Mouse (Mus musculus): Measurements from ENCODE around the gene Tubgcp6. TPM values are rescaled to one million over a fixed set of nuclear protein-coding genes. Genes with fewer than 3 reads are reported as not detected.

Gene Tubgcp6
- polyA plus RNA-seq, 1 experiment from 2014 or later: 14.7 TPM

GRCm38 (mm10) chr15:89062518-89062910, 60.4 kb downstream of the Tubgcp6 start:
- Histone ChIP-seq H3K4me1 (ENCODE audit: insufficient read depth, low read length) (peaks cover 11% of the 10 kb centered on the region), H3K27ac (ENCODE audit: low read length) (no peak overlapping the region), H3K4me2 (replicated peaks; ENCODE audit: low read depth, low read length) (no peak overlapping the region), H3K9me3 (ENCODE audit: low read length) (no peaks in the 10 kb centered on the region), H3K4me3 (ENCODE audit: low read length) (no peak overlapping the region), H3K9ac (replicated peaks; ENCODE audit: low read length) (no peak overlapping the region), H3K36me3 (ENCODE audit: insufficient read depth, low read length) (no peaks in the 10 kb centered on the region), H3K27me3 (ENCODE audit: insufficient read depth, low read length) (peaks cover 69% of the 10 kb centered on the region)
- 81% methylated on average over 5 of the region's 5 CpGs for WGBS
- ATAC-seq (ENCODE audit: low FRiP score, low TSS enrichment): no peak

- H3K27me3 ChIP-seq (ENCODE audit: insufficient read depth, low read length): peaks cover 67% of the 10 kb centered on the region
- H3K4me3 ChIP-seq (ENCODE audit: low read length): no peak overlapping the region
- no peak overlapping the region for H3K27ac ChIP-seq (ENCODE audit: low read length)
- no peak overlapping the region for H3K4me2 ChIP-seq (replicated peaks; ENCODE audit: low read depth, low read length)
- no peak for ATAC-seq (ENCODE audit: low FRiP score, low TSS enrichment)
- no peaks in the 10 kb centered on the region for H3K9me3 ChIP-seq (ENCODE audit: low read length)
- H3K36me3 ChIP-seq (ENCODE audit: insufficient read depth, low read length): no peaks in the 10 kb centered on the region
- peaks cover 8% of the 10 kb centered on the region; the same call in 1 of the 2 replicates for H3K4me1 ChIP-seq (ENCODE audit: insufficient read depth, low read length)
- H3K9ac ChIP-seq (replicated peaks; ENCODE audit: low read length): no peak overlapping the region
- WGBS: 88% methylated on average over 6 of the region's 6 CpGs
These were observed 61.0 kb downstream of the Tubgcp6 start for GRCm38 (mm10) chr15:89061761-89062517.

- Histone ChIP-seq H3K4me3 (ENCODE audit: low read length) (no peak overlapping the region), H3K9ac (replicated peaks; ENCODE audit: low read length) (no peak overlapping the region), H3K27ac (ENCODE audit: low read length) (no peak overlapping the region), H3K27me3 (ENCODE audit: insufficient read depth, low read length) (peaks cover 57% of the 10 kb centered on the region), H3K4me2 (replicated peaks; ENCODE audit: low read depth, low read length) (no peak overlapping the region), H3K4me1 (ENCODE audit: insufficient read depth, low read length) (peaks cover 8% of the 10 kb centered on the region; the same call in 1 of the 2 replicates), H3K9me3 (ENCODE audit: low read length) (no peaks in the 10 kb centered on the region), H3K36me3 (ENCODE audit: insufficient read depth, low read length) (no peaks in the 10 kb centered on the region)
- ATAC-seq (ENCODE audit: low FRiP score, low TSS enrichment): no peak
- 90% methylated on average over 12 of the region's 12 CpGs for WGBS
These were observed 62.0 kb downstream of the Tubgcp6 start for GRCm38 (mm10) chr15:89060811-89061460.

GRCm38 (mm10) chr15:89060032-89060681, 62.8 kb downstream of the Tubgcp6 start:
- no peak overlapping the region for H3K27ac ChIP-seq (ENCODE audit: low read length)
- 2% methylated on average over 43 of the region's 48 CpGs for WGBS
- H3K9ac ChIP-seq (replicated peaks; ENCODE audit: low read length): peak overlapping the region; percentile 68
- peak overlapping the region; percentile 99 for H3K4me2 ChIP-seq (replicated peaks; ENCODE audit: low read depth, low read length)
- 0 out of 2 replicates have a peak, but pooled peaks have one; percentile 13 for ATAC-seq (ENCODE audit: low FRiP score, low TSS enrichment)
- no peaks in the 10 kb centered on the region for H3K36me3 ChIP-seq (ENCODE audit: insufficient read depth, low read length)
- H3K27me3 ChIP-seq (ENCODE audit: insufficient read depth, low read length): peaks cover 56% of the 10 kb centered on the region
- H3K4me3 ChIP-seq (ENCODE audit: low read length): peak overlapping the region; percentile 63
- H3K4me1 ChIP-seq (ENCODE audit: insufficient read depth, low read length): peaks cover 8% of the 10 kb centered on the region; the same call in 1 of the 2 replicates
- no peaks in the 10 kb centered on the region for H3K9me3 ChIP-seq (ENCODE audit: low read length)

- under 1% methylated on average over 38 of the region's 57 CpGs for WGBS
- Histone ChIP-seq H3K4me1 (ENCODE audit: insufficient read depth, low read length) (peaks cover 8% of the 10 kb centered on the region; the same call in 1 of the 2 replicates), H3K27ac (ENCODE audit: low read length) (no peak within 1 kb of the TSS), H3K36me3 (ENCODE audit: insufficient read depth, low read length) (no peaks in the 10 kb centered on the region), H3K4me3 (ENCODE audit: low read length) (peak within 1 kb of the TSS; percentile 63), H3K9ac (replicated peaks; ENCODE audit: low read length) (peak within 1 kb of the TSS; percentile 68), H3K27me3 (ENCODE audit: insufficient read depth, low read length) (peaks cover 53% of the 10 kb centered on the region), H3K4me2 (replicated peaks; ENCODE audit: low read depth, low read length) (peak within 1 kb of the TSS; percentile 99), H3K9me3 (ENCODE audit: low read length) (no peaks in the 10 kb centered on the region)
- ATAC-seq (ENCODE audit: low FRiP score, low TSS enrichment): no peak; the same call in 1 of the 2 replicates
These were observed 63.6 kb downstream of the Tubgcp6 start, which contains the start of gene Panx2 for GRCm38 (mm10) chr15:89059161-89059931. TSS of gene Panx2 (plus strand) at chr15:89059734.

- H3K4me3 ChIP-seq (ENCODE audit: low read length): no peak overlapping the region; the same call in 1 of the 2 replicates
- WGBS: 27% methylated on average over 6 of the region's 6 CpGs
- peaks cover 8% of the 10 kb centered on the region; the same call in 1 of the 2 replicates for H3K4me1 ChIP-seq (ENCODE audit: insufficient read depth, low read length)
- no peak overlapping the region for H3K27ac ChIP-seq (ENCODE audit: low read length)
- no peaks in the 10 kb centered on the region for H3K36me3 ChIP-seq (ENCODE audit: insufficient read depth, low read length)
- no peak for ATAC-seq (ENCODE audit: low FRiP score, low TSS enrichment)
- H3K9ac ChIP-seq (replicated peaks; ENCODE audit: low read length): peak overlapping the region; percentile 68; the same call in 1 of the 2 replicates
- peak overlapping the region; percentile 99 for H3K4me2 ChIP-seq (replicated peaks; ENCODE audit: low read depth, low read length)
- H3K27me3 ChIP-seq (ENCODE audit: insufficient read depth, low read length): peaks cover 51% of the 10 kb centered on the region
- H3K9me3 ChIP-seq (ENCODE audit: low read length): no peaks in the 10 kb centered on the region
These were observed 64.2 kb downstream of the Tubgcp6 start for GRCm38 (mm10) chr15:89058736-89059135.

GRCm38 (mm10) chr15:89054666-89055065, 68.2 kb downstream of the Tubgcp6 start:
- H3K4me2 ChIP-seq (replicated peaks; ENCODE audit: low read depth, low read length): no peak overlapping the region
- H3K4me1 ChIP-seq (ENCODE audit: insufficient read depth, low read length): peaks cover 4% of the 10 kb centered on the region; the same call in 1 of the 2 replicates
- H3K27me3 ChIP-seq (ENCODE audit: insufficient read depth, low read length): peaks cover 24% of the 10 kb centered on the region
- 88% methylated on average over 7 of the region's 7 CpGs for WGBS
- no peak overlapping the region for H3K4me3 ChIP-seq (ENCODE audit: low read length)
- H3K9me3 ChIP-seq (ENCODE audit: low read length): no peaks in the 10 kb centered on the region
- no peak for ATAC-seq (ENCODE audit: low FRiP score, low TSS enrichment)
- H3K36me3 ChIP-seq (ENCODE audit: insufficient read depth, low read length): no peaks in the 10 kb centered on the region
- no peak overlapping the region for H3K9ac ChIP-seq (replicated peaks; ENCODE audit: low read length)
- H3K27ac ChIP-seq (ENCODE audit: low read length): no peak overlapping the region

Data from kidney, embryonic 16.5 days (tissue).